Mouse (Mus musculus): ENCODE measurements around the gene Fig4. TPM values are rescaled to one million over a fixed set of nuclear protein-coding genes. Genes with fewer than 3 reads are reported as not detected.

Gene Fig4
- total and polyA plus RNA-seq, 3 experiments, result 21.4 to 27.4 TPM; not detected in 1

- TF ChIP-seq SMC3 (IDR thresholded peaks at IDR 0.05; ENCODE audit: low read depth, low read length) (peak; percentile 18; the same call in 1 of the 2 replicates), TBP (IDR thresholded peaks at IDR 0.05; ENCODE audit: low read depth, low read length) (0 out of 2 replicates have a peak, but pooled peaks have one; percentile 25), MAFK (IDR thresholded peaks at IDR 0.05; ENCODE audit: borderline replicate concordance, low read depth, low read length) (no peak), POLR2AphosphoS5 (IDR thresholded peaks at IDR 0.05; ENCODE audit: borderline replicate concordance, low read depth, low read length) (no peak), RAD21 (IDR thresholded peaks at IDR 0.05; ENCODE audit: low read depth, low read length) (no peak; the same call in 1 of the 2 replicates), TCF12 (IDR thresholded peaks at IDR 0.05; ENCODE audit: low read depth, low read length) (peak; percentile 97), EP300 (IDR thresholded peaks at IDR 0.05; ENCODE audit: low read depth in 1 of 2, low read length in 2 of 2) (peak; percentile 88 to 97), ETS1 (IDR thresholded peaks at IDR 0.05; ENCODE audit: low read depth, low read length) (peak; percentile 92), ELF1 (IDR thresholded peaks at IDR 0.05; ENCODE audit: low read depth, low read length) (0 out of 2 replicates have a peak, but pooled peaks have one; percentile 32), SIN3A (IDR thresholded peaks at IDR 0.05; ENCODE audit: low read length) (peak; percentile 95), BHLHE40 (IDR thresholded peaks at IDR 0.05; ENCODE audit: borderline replicate concordance, low read depth, low read length) (peak; percentile 81)
Measured at GRCm38 (mm10) chr10:41204637-41205315, 98.3 kb downstream of the Fig4 start (continued).

GRCm38 (mm10) chr10:41204191-41204590 lies 98.9 kb downstream of the Fig4 start:
- Histone ChIP-seq H3K9ac (ENCODE audit: control insufficient read depth, low read depth, low read length, poor library complexity, severe bottlenecking) (no peak overlapping the region), H3K36me3 (ENCODE audit: control insufficient read depth in 1 of 2, insufficient read depth in 2 of 2, low read length in 2 of 2) (peaks cover 0 to 25% of the 10 kb centered on the region in 2 experiments; a peak in 2 of 4 replicates), H3K79me2 (ENCODE audit: control insufficient read depth, insufficient read depth, low read length, poor library complexity) (no peaks in the 10 kb centered on the region), H3K4me1 (ENCODE audit: control insufficient read depth in 1 of 2, insufficient read depth in 2 of 2, low read length in 2 of 2) (peaks cover 4 to 30% of the 10 kb centered on the region in 2 experiments), H3K9me3 (replicated peaks; ENCODE audit: insufficient read depth, low read length) (no peaks in the 10 kb centered on the region), H3K27ac (ENCODE audit: control insufficient read depth, low read depth, low read length) (no peak overlapping the region), H3K27me3 (ENCODE audit: control insufficient read depth in 1 of 2, insufficient read depth in 2 of 2, low read length in 2 of 2) (no peaks in the 10 kb centered on the region), H3K4me3 (ENCODE audit: control insufficient read depth in 1 of 2, insufficient read depth in 1 of 2, low read depth in 2 of 2, low read length in 2 of 2) (no peak overlapping the region)
- DNase-seq (ENCODE audit: low read depth, low spot score), result no peak
- no peak for TF ChIP-seq MYC (IDR thresholded peaks at IDR 0.05; ENCODE audit: low read depth, low read length)
- TF ChIP-seq TAL1 (IDR thresholded peaks at IDR 0.05; ENCODE audit: low read length), result no peak
- TF ChIP-seq CHD1 (IDR thresholded peaks at IDR 0.05; ENCODE audit: low read depth, low read length), result no peak
- no peak for TF ChIP-seq MYB (IDR thresholded peaks at IDR 0.05; ENCODE audit: low read depth, low read length)
- TF ChIP-seq MAFK (IDR thresholded peaks at IDR 0.05; ENCODE audit: borderline replicate concordance, low read depth, low read length), result no peak

GRCm38 (mm10) chr10:41198719-41199118 lies 104.3 kb downstream of the Fig4 start:
- H3K4me1 ChIP-seq (ENCODE audit: control insufficient read depth in 1 of 2, insufficient read depth in 2 of 2, low read length in 2 of 2), result 0 out of 4 replicates have a peak, but pooled peaks cover 0 to under 1% of the 10 kb centered on the region in 2 experiments

More at GRCm38 (mm10) chr10:41198719-41199118, 104.3 kb downstream of the Fig4 start:
- no peak overlapping the region for H3K9ac ChIP-seq (ENCODE audit: control insufficient read depth, low read depth, low read length, poor library complexity, severe bottlenecking)
- no peaks in the 10 kb centered on the region for H3K27me3 ChIP-seq (ENCODE audit: control insufficient read depth in 1 of 2, insufficient read depth in 2 of 2, low read length in 2 of 2)
- no peak overlapping the region for H3K27ac ChIP-seq (ENCODE audit: control insufficient read depth, low read depth, low read length)
- H3K36me3 ChIP-seq (ENCODE audit: control insufficient read depth in 1 of 2, insufficient read depth in 2 of 2, low read length in 2 of 2), result no peaks in the 10 kb centered on the region
- no peaks in the 10 kb centered on the region for H3K79me2 ChIP-seq (ENCODE audit: control insufficient read depth, insufficient read depth, low read length, poor library complexity)
- TF ChIP-seq POLR2AphosphoS2 (IDR thresholded peaks at IDR 0.05; ENCODE audit: low read length) (no peak), TAL1 (IDR thresholded peaks at IDR 0.05; ENCODE audit: low read length) (no peak), UBTF (IDR thresholded peaks at IDR 0.05; ENCODE audit: borderline replicate concordance, insufficient read depth, low read depth, low read length) (no peak), ETS1 (IDR thresholded peaks at IDR 0.05; ENCODE audit: low read depth, low read length) (no peak), POLR2AphosphoS5 (IDR thresholded peaks at IDR 0.05; ENCODE audit: borderline replicate concordance, low read depth, low read length) (no peak), GATA1 (IDR thresholded peaks at IDR 0.05; ENCODE audit: low read depth, low read length) (no peak), TCF12 (IDR thresholded peaks at IDR 0.05; ENCODE audit: low read depth, low read length) (no peak), RCOR1 (IDR thresholded peaks at IDR 0.05; ENCODE audit: low read depth, low read length) (no peak), EP300 (IDR thresholded peaks at IDR 0.05; ENCODE audit: low read depth in 1 of 2, low read length in 2 of 2) (no peak), SMC3 (IDR thresholded peaks at IDR 0.05; ENCODE audit: low read depth, low read length) (no peak), MAX (IDR thresholded peaks at IDR 0.05; ENCODE audit: low read length) (no peak), HCFC1 (IDR thresholded peaks at IDR 0.05; ENCODE audit: low read depth, low read length) (no peak), CHD2 (IDR thresholded peaks at IDR 0.05; ENCODE audit: low read length) (no peak)
- DNase-seq (ENCODE audit: low read depth, low spot score), result no peak
- H3K9me3 ChIP-seq (replicated peaks; ENCODE audit: insufficient read depth, low read length), result no peaks in the 10 kb centered on the region
- H3K4me3 ChIP-seq (ENCODE audit: control insufficient read depth in 1 of 2, insufficient read depth in 1 of 2, low read depth in 2 of 2, low read length in 2 of 2), result no peak overlapping the region
